Mouse (Mus musculus): Measurements from ENCODE around the gene Wfdc1. TPM values are rescaled to one million over a fixed set of nuclear protein-coding genes. Genes with fewer than 3 reads are reported as not detected.

Wfdc1 gene
- 1 to 10 TPM; 6.9 to 8.2 TPM for total RNA-seq (2021)
- long read RNA-seq, experiment 1, transcript Wfdc1-201 (7 exons, 1,371 nt) = major isoform, 11 of 11 reads
- long read RNA-seq, experiment 1, partial matches to known transcripts = 0 of 11 reads
- long read RNA-seq, experiment 1, other reads (novel, unspliced or antisense) = 0 of 11 reads
- long read RNA-seq, experiment 2, transcript Wfdc1-201 (7 exons, 1,371 nt) = major isoform, 10 of 10 reads
- long read RNA-seq, experiment 2, partial matches to known transcripts = 0 of 10 reads
- long read RNA-seq, experiment 2, other reads (novel, unspliced or antisense) = 0 of 10 reads

GRCm38 (mm10) chr8:119666219-119666951 lies at the start of gene Wfdc1:
Wfdc1 (plus strand) TSS chr8:119666365.
- no peak for DNase-seq (ENCODE audit: low spot score in 2 of 2)

- no peak for DNase-seq (ENCODE audit: low spot score in 2 of 2)
Measured at GRCm38 (mm10) chr8:119616811-119617210, 49.4 kb upstream of the Wfdc1 start.

GRCm38 (mm10) chr8:119617586-119617985 lies 48.6 kb upstream of the Wfdc1 start:
- DNase-seq (ENCODE audit: low spot score in 2 of 2) = no peak

GRCm38 (mm10) chr8:119618887-119619286 lies 47.3 kb upstream of the Wfdc1 start:
- DNase-seq (ENCODE audit: low spot score in 2 of 2) = no peak

- no peak for DNase-seq (ENCODE audit: low spot score in 2 of 2)
Measured at GRCm38 (mm10) chr8:119620116-119620840, 45.9 kb upstream of the Wfdc1 start.

GRCm38 (mm10) chr8:119620848-119621465 lies 45.2 kb upstream of the Wfdc1 start:
- no peak for DNase-seq (ENCODE audit: low spot score in 2 of 2)

GRCm38 (mm10) chr8:119622555-119622954 lies 43.6 kb upstream of the Wfdc1 start:
- DNase-seq (ENCODE audit: low spot score in 2 of 2) = no peak

- no peak for DNase-seq (ENCODE audit: low spot score in 2 of 2)
Measured at GRCm38 (mm10) chr8:119623061-119623460, 43.1 kb upstream of the Wfdc1 start.

- no peak for DNase-seq (ENCODE audit: low spot score in 2 of 2)
Measured at GRCm38 (mm10) chr8:119623744-119624143, 42.4 kb upstream of the Wfdc1 start.

GRCm38 (mm10) chr8:119624916-119625315 lies 41.2 kb upstream of the Wfdc1 start:
- DNase-seq (ENCODE audit: low spot score in 2 of 2) = no peak

GRCm38 (mm10) chr8:119625788-119626187 lies 40.4 kb upstream of the Wfdc1 start:
- DNase-seq (ENCODE audit: low spot score in 2 of 2) = no peak

- no peak for DNase-seq (ENCODE audit: low spot score in 2 of 2)
Measured at GRCm38 (mm10) chr8:119627199-119627598, 39.0 kb upstream of the Wfdc1 start.

GRCm38 (mm10) chr8:119627613-119628359 lies 38.4 kb upstream of the Wfdc1 start:
- DNase-seq (ENCODE audit: low spot score in 2 of 2) = no peak

GRCm38 (mm10) chr8:119630841-119631240 lies 35.3 kb upstream of the Wfdc1 start:
- DNase-seq (ENCODE audit: low spot score in 2 of 2) = no peak

- no peak for DNase-seq (ENCODE audit: low spot score in 2 of 2)
Measured at GRCm38 (mm10) chr8:119632246-119632645, 33.9 kb upstream of the Wfdc1 start.

GRCm38 (mm10) chr8:119632909-119633308 lies 33.3 kb upstream of the Wfdc1 start:
- no peak for DNase-seq (ENCODE audit: low spot score in 2 of 2)

- DNase-seq (ENCODE audit: low spot score in 2 of 2) = no peak
Measured at GRCm38 (mm10) chr8:119634616-119635336, 31.4 kb upstream of the Wfdc1 start.

- no peak for DNase-seq (ENCODE audit: low spot score in 2 of 2)
Measured at GRCm38 (mm10) chr8:119635378-119635777, 30.8 kb upstream of the Wfdc1 start, which contains the start of gene Kcng4. Kcng4 (minus strand) TSS chr8:119635680.

- DNase-seq (ENCODE audit: low spot score in 2 of 2) = no peak
Measured at GRCm38 (mm10) chr8:119635958-119636357, 30.2 kb upstream of the Wfdc1 start.

GRCm38 (mm10) chr8:119636766-119637165 lies 29.4 kb upstream of the Wfdc1 start:
- DNase-seq (ENCODE audit: low spot score in 2 of 2) = no peak
